Mouse (Mus musculus) G1E (cell line): Measurements from ENCODE around the gene Eddm3b. TPM values are rescaled to one million over a fixed set of nuclear protein-coding genes. Genes with fewer than 3 reads are reported as not detected.
"Not testable (repeated sequence)": the region's sequence is repeated elsewhere in the genome, so short reads cannot be mapped to it uniquely, and the experiment has no call there.

Source experiments
- ATAC-seq: 2 replicates; pipeline ENCODE4 v1.8.0; 2016; ENCODE audit warnings: mild to moderate bottlenecking; ENCODE audit not compliant: insufficient number of reproducible peaks, poor library complexity, low FRiP score, severe bottlenecking; ENCODE audit errors: extremely low read depth
- DNase-seq: peaks from one replicate; pipeline ENCODE4 v3.0.0; 2012; ENCODE audit warnings: low spot score
- H3K27me3 ChIP-seq: 2 replicates; pipeline ENCODE4 v1.6.1; 2012; ENCODE audit warnings: mild to moderate bottlenecking, low read length, inconsistent platforms; ENCODE audit not compliant: insufficient read depth
- H3K36me3 ChIP-seq: replicated peaks from 2 replicates; pipeline ENCODE3; 2012; ENCODE audit warnings: mild to moderate bottlenecking, inconsistent platforms
- H3K4me1 ChIP-seq: 2 replicates; pipeline ENCODE4 v1.6.1; 2012; ENCODE audit warnings: low read depth, low read length, inconsistent platforms, mixed read lengths; ENCODE audit not compliant: insufficient read depth
- H3K4me3 ChIP-seq: 2 replicates; pipeline ENCODE4 v1.5.1; 2012; ENCODE audit warnings: low read depth, mild to moderate bottlenecking, inconsistent platforms, low read length, moderate library complexity, mixed read lengths
- H3K9me3 ChIP-seq: replicated peaks from 2 replicates; pipeline ENCODE4 v1.6.1; 2012; ENCODE audit warnings: inconsistent platforms
- CTCF ChIP-seq: IDR thresholded peaks from 2 replicates; pipeline ENCODE4 v1.5.1; 2012; ENCODE audit warnings: low read depth, low read length, inconsistent platforms, mixed read lengths
- GATA1 ChIP-seq: IDR thresholded peaks from 2 replicates; pipeline ENCODE4 v1.6.1; 2012; ENCODE audit warnings: borderline replicate concordance, low read length, inconsistent platforms, mixed read lengths
- GATA2 ChIP-seq: IDR thresholded peaks from 2 replicates; pipeline ENCODE4 v1.6.1; 2012; ENCODE audit warnings: low read depth, low read length, inconsistent platforms, borderline replicate concordance
- POLR2AphosphoS5 ChIP-seq: IDR thresholded peaks from 2 replicates; pipeline ENCODE4 v1.6.1; 2012; ENCODE audit warnings: low read depth, low read length, inconsistent platforms; ENCODE audit not compliant: insufficient replicate concordance
- TAL1 ChIP-seq: conservative IDR thresholded peaks from 2 replicates; pipeline ENCODE4 v1.6.1; 2012; ENCODE audit warnings: low read depth, low read length, inconsistent platforms, mixed read lengths
- polyA plus RNA-seq: library from polyadenylated mRNA; stranded (reverse); fragments of >175 nt; gene quantifications from 2 replicates; pipeline ENCODE4 v1.2.3, GENCODE M21; 2012
- total RNA-seq, 2 experiments: library from RNA; stranded (forward) in 1 of 2; stranded (reverse) in 1 of 2; fragments of 200-1000 nt in 1 of 2; fragments of >200 nt in 1 of 2; fragmentation: Nextera tagmentation in 1 of 2; gene quantifications; 2 replicates each; pipeline ENCODE4 v1.2.3; 2014 to 2017

The Eddm3b gene
- total and polyA plus RNA-seq, 3 experiments = 0.11 TPM; not detected in 2

GRCm38 (mm10) chr14:51157072-51157471 lies 42.8 kb downstream of the Eddm3b start:
- no peak for ATAC-seq
- no peak overlapping the region for H3K4me3 ChIP-seq
- TF ChIP-seq TAL1 = no peak
- TF ChIP-seq GATA2 = no peak
- no peak for TF ChIP-seq GATA1
- TF ChIP-seq POLR2AphosphoS5 = no peak
- TF ChIP-seq CTCF = no peak
- no peak for DNase-seq
- peaks cover 6% of the 10 kb centered on the region for H3K4me1 ChIP-seq
- no peaks in the 10 kb centered on the region for H3K9me3 ChIP-seq
- no peaks in the 10 kb centered on the region for H3K36me3 ChIP-seq
- H3K27me3 ChIP-seq = peaks cover 6% of the 10 kb centered on the region; the same call in 1 of the 2 replicates

GRCm38 (mm10) chr14:51161976-51162375 lies 47.8 kb downstream of the Eddm3b start, which contains the start of gene Rnase2b:
Gene Rnase2b (plus strand): TSS chr14:51162260.
- not testable (repeated sequence) for DNase-seq, H3K4me3 ChIP-seq, H3K4me1 ChIP-seq, H3K9me3 ChIP-seq, ATAC-seq, H3K36me3 ChIP-seq
- peaks cover 16% of the 10 kb centered on the region for H3K27me3 ChIP-seq

DNA sequence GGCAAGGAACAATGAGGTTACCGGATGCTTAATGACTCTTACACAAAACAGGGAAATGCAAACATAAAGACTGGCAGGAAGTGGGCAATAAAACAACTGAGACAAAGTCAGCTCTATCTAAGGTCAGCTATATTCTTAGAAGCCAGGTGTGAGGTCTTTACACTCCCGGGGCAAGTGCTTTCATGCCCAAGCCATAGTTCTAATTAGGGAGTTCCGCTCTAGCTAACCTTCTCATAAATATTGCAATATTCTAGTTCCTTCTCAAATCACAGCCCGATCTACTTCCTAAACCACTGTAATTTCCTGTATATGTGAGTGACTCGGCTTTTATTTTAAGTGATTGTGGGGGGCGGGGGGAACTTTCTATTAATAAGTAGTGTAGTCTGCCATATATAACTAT lies 49.1 kb downstream of the Eddm3b start:
- H3K9me3 ChIP-seq, H3K36me3 ChIP-seq, DNase-seq, H3K4me3 ChIP-seq, ATAC-seq, H3K4me1 ChIP-seq: not testable (repeated sequence)
- H3K27me3 ChIP-seq = peaks cover 21% of the 10 kb centered on the region

GRCm38 (mm10) chr14:51165435-51165834 lies 51.2 kb downstream of the Eddm3b start:
- TF ChIP-seq CTCF = no peak
- no peak for TF ChIP-seq TAL1
- TF ChIP-seq GATA2 = no peak
- TF ChIP-seq GATA1 = no peak
- no peak for TF ChIP-seq POLR2AphosphoS5
- Histone ChIP-seq H3K36me3 (no peaks in the 10 kb centered on the region), H3K4me1 (no peaks in the 10 kb centered on the region), H3K27me3 (peaks cover 19% of the 10 kb centered on the region), H3K4me3 (no peak overlapping the region), H3K9me3 (no peaks in the 10 kb centered on the region)
- ATAC-seq (no peak), DNase-seq (no peak)

- TF ChIP-seq TAL1 = no peak
- TF ChIP-seq GATA1 = no peak
- TF ChIP-seq POLR2AphosphoS5 = no peak
- no peak for TF ChIP-seq GATA2
- TF ChIP-seq CTCF = no peak
- no peaks in the 10 kb centered on the region for H3K9me3 ChIP-seq
- H3K4me1 ChIP-seq = no peaks in the 10 kb centered on the region
- DNase-seq (no peak), ATAC-seq (no peak)
- no peak overlapping the region for H3K4me3 ChIP-seq
- no peaks in the 10 kb centered on the region for H3K36me3 ChIP-seq
- peaks cover 19% of the 10 kb centered on the region for H3K27me3 ChIP-seq
These were observed 51.8 kb downstream of the Eddm3b start for GRCm38 (mm10) chr14:51166068-51166467.

Other genes with a start within 250 kb of the Eddm3b start
Only the 20 nearest of the 22 such genes appear.
- gene Klhl33, start 216.9 kb upstream of the Eddm3b start, total RNA-seq (2014; fragmentation: Nextera tagmentation) = not detected in 2 replicates
- 0.17 and 0.22 TPM in 2 replicates for gene Klhl33, start 216.9 kb upstream of the Eddm3b start, total RNA-seq (2017)
- not detected in 2 replicates for gene Klhl33, start 216.9 kb upstream of the Eddm3b start, polyA plus RNA-seq
- 25.6 and 29.9 TPM in 2 replicates for gene Osgep, start 189.5 kb upstream of the Eddm3b start, total RNA-seq (2014; fragmentation: Nextera tagmentation)
- 94.9 and 117 TPM in 2 replicates for gene Osgep, start 189.5 kb upstream of the Eddm3b start, total RNA-seq (2017)
- 29.3 and 42.4 TPM in 2 replicates for gene Osgep, start 189.5 kb upstream of the Eddm3b start, polyA plus RNA-seq
- 133 and 142 TPM in 2 replicates for gene Apex1, start 189.5 kb upstream of the Eddm3b start, total RNA-seq (2014; fragmentation: Nextera tagmentation)
- 165 and 174 TPM in 2 replicates for gene Apex1, start 189.5 kb upstream of the Eddm3b start, total RNA-seq (2017)
- gene Apex1, start 189.5 kb upstream of the Eddm3b start, polyA plus RNA-seq = 162 and 174 TPM in 2 replicates
- 23.2 and 45.6 TPM in 2 replicates for gene Pip4p1, start 183.6 kb upstream of the Eddm3b start, total RNA-seq (2014; fragmentation: Nextera tagmentation)
- 31.1 and 32.7 TPM in 2 replicates for gene Pip4p1, start 183.6 kb upstream of the Eddm3b start, total RNA-seq (2017)
- 99.9 and 126 TPM in 2 replicates for gene Pip4p1, start 183.6 kb upstream of the Eddm3b start, polyA plus RNA-seq
- gene Pnp, start 183.3 kb upstream of the Eddm3b start, total RNA-seq (2014; fragmentation: Nextera tagmentation) = 70.0 and 88.4 TPM in 2 replicates
- gene Pnp, start 183.3 kb upstream of the Eddm3b start, total RNA-seq (2017) = 110 and 112 TPM in 2 replicates
- 1.5 TPM in 2 replicates for gene Pnp, start 183.3 kb upstream of the Eddm3b start, polyA plus RNA-seq
- 3.2 TPM in 1 of 2 replicates, not detected in the other for gene Gm49342, start 169.9 kb upstream of the Eddm3b start, total RNA-seq (2014; fragmentation: Nextera tagmentation)
- gene Gm49342, start 169.9 kb upstream of the Eddm3b start, total RNA-seq (2017) = not detected in 2 replicates
- 1.5 and 2.0 TPM in 2 replicates for gene Gm49342, start 169.9 kb upstream of the Eddm3b start, polyA plus RNA-seq
- gene Pnp2, start 158.4 kb upstream of the Eddm3b start, total RNA-seq (2014; fragmentation: Nextera tagmentation) = 5.1 and 10.2 TPM in 2 replicates
- gene Pnp2, start 158.4 kb upstream of the Eddm3b start, total RNA-seq (2017) = 0.52 and 1.1 TPM in 2 replicates
- not detected in 2 replicates for gene Pnp2, start 158.4 kb upstream of the Eddm3b start, polyA plus RNA-seq
- gene Rnase10, start 106.7 kb upstream of the Eddm3b start, total RNA-seq (2014; fragmentation: Nextera tagmentation) = not detected in 2 replicates
- 0.22 TPM in 1 of 2 replicates, not detected in the other for gene Rnase10, start 106.7 kb upstream of the Eddm3b start, total RNA-seq (2017)
- not detected in 2 replicates for gene Rnase10, start 106.7 kb upstream of the Eddm3b start, polyA plus RNA-seq
- not detected in 2 replicates for gene Rnase9, start 72.6 kb upstream of the Eddm3b start, total RNA-seq (2014; fragmentation: Nextera tagmentation)
- gene Rnase9, start 72.6 kb upstream of the Eddm3b start, total RNA-seq (2017) = 0.11 TPM in 1 of 2 replicates, not detected in the other
- not detected in 2 replicates for gene Rnase9, start 72.6 kb upstream of the Eddm3b start, polyA plus RNA-seq
- not detected in 2 replicates for gene Rnase11, start 64.3 kb upstream of the Eddm3b start, total RNA-seq (2014; fragmentation: Nextera tagmentation)
- gene Rnase11, start 64.3 kb upstream of the Eddm3b start, total RNA-seq (2017) = 0.22 TPM in 1 of 2 replicates, not detected in the other
- not detected in 2 replicates for gene Rnase11, start 64.3 kb upstream of the Eddm3b start, polyA plus RNA-seq
- not detected in 2 replicates for gene Rnase12, start 56.8 kb upstream of the Eddm3b start, total RNA-seq (2014; fragmentation: Nextera tagmentation)
- gene Rnase12, start 56.8 kb upstream of the Eddm3b start, total RNA-seq (2017) = not detected in 2 replicates
- gene Rnase12, start 56.8 kb upstream of the Eddm3b start, polyA plus RNA-seq = not detected in 2 replicates
- gene Olfr750, start 40.0 kb upstream of the Eddm3b start, total RNA-seq (2014; fragmentation: Nextera tagmentation) = not detected in 2 replicates
- 0.05 and 0.06 TPM in 2 replicates for gene Olfr750, start 40.0 kb upstream of the Eddm3b start, total RNA-seq (2017)
- gene Olfr750, start 40.0 kb upstream of the Eddm3b start, polyA plus RNA-seq = not detected in 2 replicates
- gene Rnase4, start 23.3 kb upstream of the Eddm3b start, total RNA-seq (2014; fragmentation: Nextera tagmentation) = 2.7 and 3.2 TPM in 2 replicates
- 0.17 and 0.49 TPM in 2 replicates for gene Rnase4, start 23.3 kb upstream of the Eddm3b start, total RNA-seq (2017)
- gene Rnase4, start 23.3 kb upstream of the Eddm3b start, polyA plus RNA-seq = not detected in 2 replicates
- 1.6 TPM in 1 of 2 replicates, not detected in the other for gene Ang, start 23.3 kb upstream of the Eddm3b start, total RNA-seq (2014; fragmentation: Nextera tagmentation)
- 0.16 TPM in 1 of 2 replicates, not detected in the other for gene Ang, start 23.3 kb upstream of the Eddm3b start, total RNA-seq (2017)
- not detected in 2 replicates for gene Ang, start 23.3 kb upstream of the Eddm3b start, polyA plus RNA-seq
- 41.7 and 44.8 TPM in 2 replicates for gene Rnase6, start 9.5 kb downstream of the Eddm3b start, total RNA-seq (2014; fragmentation: Nextera tagmentation)
- gene Rnase6, start 9.5 kb downstream of the Eddm3b start, total RNA-seq (2017) = 44.9 and 45.1 TPM in 2 replicates
- 1.4 and 1.5 TPM in 2 replicates for gene Rnase6, start 9.5 kb downstream of the Eddm3b start, polyA plus RNA-seq
- not detected in 2 replicates for gene Rnase1, start 32.4 kb downstream of the Eddm3b start, total RNA-seq (2014; fragmentation: Nextera tagmentation)
- 0.17 and 0.22 TPM in 2 replicates for gene Rnase1, start 32.4 kb downstream of the Eddm3b start, total RNA-seq (2017)
- gene Rnase1, start 32.4 kb downstream of the Eddm3b start, polyA plus RNA-seq = not detected in 2 replicates
- gene Rnase2b, start 47.8 kb downstream of the Eddm3b start, total RNA-seq (2014; fragmentation: Nextera tagmentation) = not detected in 2 replicates
- gene Rnase2b, start 47.8 kb downstream of the Eddm3b start, total RNA-seq (2017) = 0.23 TPM in 1 of 2 replicates, not detected in the other
- not detected in 2 replicates for gene Rnase2b, start 47.8 kb downstream of the Eddm3b start, polyA plus RNA-seq
- not detected in 2 replicates for gene Ang2, start 84.7 kb downstream of the Eddm3b start, total RNA-seq (2014; fragmentation: Nextera tagmentation)
- not detected in 2 replicates for gene Ang2, start 84.7 kb downstream of the Eddm3b start, total RNA-seq (2017)
- not detected in 2 replicates for gene Ang2, start 84.7 kb downstream of the Eddm3b start, polyA plus RNA-seq
- gene Ear14, start 89.0 kb downstream of the Eddm3b start, total RNA-seq (2014; fragmentation: Nextera tagmentation) = not detected in 2 replicates
- gene Ear14, start 89.0 kb downstream of the Eddm3b start, total RNA-seq (2017) = 0.44 TPM in 1 of 2 replicates, not detected in the other
- not detected in 2 replicates for gene Ear14, start 89.0 kb downstream of the Eddm3b start, polyA plus RNA-seq
- not detected in 2 replicates for gene Rnase2a, start 141.7 kb downstream of the Eddm3b start, total RNA-seq (2014; fragmentation: Nextera tagmentation)
- gene Rnase2a, start 141.7 kb downstream of the Eddm3b start, total RNA-seq (2017) = not detected in 2 replicates
- not detected in 2 replicates for gene Rnase2a, start 141.7 kb downstream of the Eddm3b start, polyA plus RNA-seq